Mouse (Mus musculus) limb, embryonic 14.5 days (tissue): ENCODE results near the gene Dop1a. TPM values are rescaled to one million over a fixed set of nuclear protein-coding genes. Genes with fewer than 3 reads are reported as not detected.

Experiments
- ATAC-seq: fragments of 200-750 bp; cut with Nextera tagmentation; 2 replicates; pipeline ENCODE4 v1.8.0; 2017; ENCODE audit warnings: low read depth, moderate number of reproducible peaks, moderate TSS enrichment; ENCODE audit not compliant: low FRiP score
- DNase-seq: peaks from one replicate; pipeline ENCODE4 v3.0.0-alpha.2; 2015; ENCODE audit warnings: low spot score
- H3K27ac ChIP-seq: fragments of 300-500 bp; sonication (generic); replicated peaks from 2 replicates; pipeline ENCODE4 v1.5.1; 2014; ENCODE audit warnings: low read depth, mild to moderate bottlenecking, low read length, moderate library complexity, mixed read lengths
- H3K27me3 ChIP-seq: fragments of 300-500 bp; sonication (generic); 2 replicates; pipeline ENCODE4 v1.6.1; 2014; ENCODE audit warnings: low read length, mixed read lengths; ENCODE audit not compliant: control insufficient read depth, insufficient read depth
- H3K36me3 ChIP-seq: fragments of 300-500 bp; sonication (generic); 2 replicates; pipeline ENCODE4 v1.6.1; 2014; ENCODE audit warnings: mild to moderate bottlenecking, low read length, moderate library complexity, mixed read lengths; ENCODE audit not compliant: control insufficient read depth, insufficient read depth
- H3K4me1 ChIP-seq: fragments of 300-500 bp; sonication (generic); 2 replicates; pipeline ENCODE4 v1.6.1; 2014; ENCODE audit warnings: antibody characterized with exemption, low read length, mixed read lengths; ENCODE audit not compliant: control insufficient read depth, insufficient read depth
- H3K4me2 ChIP-seq: fragments of 300-500 bp; sonication (generic); replicated peaks from 2 replicates; pipeline ENCODE4 v1.6.1; 2014; ENCODE audit warnings: low read depth, mild to moderate bottlenecking, low read length, moderate library complexity; ENCODE audit not compliant: severe bottlenecking
- H3K4me3 ChIP-seq: fragments of 300-500 bp; sonication (generic); replicated peaks from 2 replicates; pipeline ENCODE4 v1.5.1; 2014; ENCODE audit warnings: low read length
- H3K9ac ChIP-seq: fragments of 300-500 bp; sonication (generic); 2 replicates; pipeline ENCODE4 v1.6.1; 2014; ENCODE audit warnings: mild to moderate bottlenecking, low read depth, low read length, moderate library complexity; ENCODE audit not compliant: severe bottlenecking
- H3K9me3 ChIP-seq: fragments of 300-500 bp; sonication (generic); 2 replicates; pipeline ENCODE4 v1.6.1; 2016; ENCODE audit warnings: low read length; ENCODE audit not compliant: control insufficient read depth
- POLR2A ChIP-seq: fragments of 200-500 bp; IDR thresholded peaks from 2 replicates; pipeline ENCODE4 v1.8.0; 2012; ENCODE audit warnings: inconsistent platforms, mild to moderate bottlenecking, moderate library complexity, borderline replicate concordance; ENCODE audit not compliant: insufficient read depth, insufficient read length; ENCODE audit errors: extremely low read depth
- WGBS: fragments of 180-500 bp; shearing (Covaris S2); extraction: QIAGEN DNeasy Blood & Tissue Kit; methylation state at CpG from one replicate; pipeline ENCODE4 v1.1.7; 2014; 5-methylcytosine and 5-hydroxymethylcytosine counted together
- polyA plus RNA-seq, 2 experiments: library from polyadenylated mRNA; depleted of rRNA in 1 of 2; stranded (reverse) in 1 of 2; unstranded in 1 of 2; fragments of >200 nt; fragmentation: Nextera tagmentation in 1 of 2; extraction: Ambion mirVana in 1 of 2; gene quantifications; 2 replicates each; pipeline versions ENCODE4 v1.2.1 to v1.2.3; 2012 to 2014

Gene Dop1a
- polyA plus RNA-seq, 2 experiments = 21.3 to 23.9 TPM

- no peaks in the 10 kb centered on the region for H3K4me1 ChIP-seq
- no peaks in the 10 kb centered on the region for H3K27me3 ChIP-seq
- ATAC-seq (no peak), DNase-seq (no peak)
- H3K9ac ChIP-seq = no peak overlapping the region
- 95% methylated on average over 8 of the region's 8 CpGs for WGBS
- H3K36me3 ChIP-seq = no peaks in the 10 kb centered on the region
- H3K27ac ChIP-seq = no peak overlapping the region
- no peak overlapping the region for H3K4me3 ChIP-seq
- no peak for TF ChIP-seq POLR2A
- H3K4me2 ChIP-seq = no peak overlapping the region
- no peaks in the 10 kb centered on the region for H3K9me3 ChIP-seq
Observed at GRCm38 (mm10) chr9:86436608-86437007, 30.3 kb upstream of the Dop1a start.

GRCm38 (mm10) chr9:86438337-86439009 is 28.5 kb upstream of the Dop1a start:
- Histone ChIP-seq H3K9ac (no peak overlapping the region), H3K36me3 (no peaks in the 10 kb centered on the region), H3K4me1 (no peaks in the 10 kb centered on the region), H3K9me3 (no peaks in the 10 kb centered on the region), H3K4me3 (no peak overlapping the region), H3K27me3 (no peaks in the 10 kb centered on the region), H3K27ac (no peak overlapping the region), H3K4me2 (no peak overlapping the region)
- no peak for ATAC-seq
- 61% methylated on average over 11 of the region's 11 CpGs for WGBS
- DNase-seq = no peak
- no peak for TF ChIP-seq POLR2A

- H3K4me1 ChIP-seq = no peaks in the 10 kb centered on the region; the same call in 1 of the 2 replicates
- H3K4me2 ChIP-seq = no peak overlapping the region
- 72% methylated on average over 4 of the region's 4 CpGs for WGBS
- no peak overlapping the region for H3K4me3 ChIP-seq
- H3K27ac ChIP-seq = no peak overlapping the region
- H3K9ac ChIP-seq = no peak overlapping the region
- ATAC-seq = no peak
- no peak for TF ChIP-seq POLR2A
- no peaks in the 10 kb centered on the region for H3K27me3 ChIP-seq
- no peak for DNase-seq
- H3K9me3 ChIP-seq = no peaks in the 10 kb centered on the region
- H3K36me3 ChIP-seq = no peaks in the 10 kb centered on the region
Observed at GRCm38 (mm10) chr9:86442248-86442647, 24.7 kb upstream of the Dop1a start.

GRCm38 (mm10) chr9:86446847-86447246 is 20.1 kb upstream of the Dop1a start:
- Histone ChIP-seq H3K36me3 (no peaks in the 10 kb centered on the region), H3K4me3 (no peak overlapping the region), H3K9ac (no peak overlapping the region), H3K27me3 (0 out of 2 replicates have a peak, but pooled peaks cover 7% of the 10 kb centered on the region), H3K4me2 (no peak overlapping the region), H3K9me3 (no peaks in the 10 kb centered on the region), H3K27ac (no peak overlapping the region), H3K4me1 (peaks cover 3% of the 10 kb centered on the region; the same call in 1 of the 2 replicates)
- WGBS = 70% methylated on average over 7 of the region's 7 CpGs
- ATAC-seq (no peak), DNase-seq (no peak)
- no peak for TF ChIP-seq POLR2A

- 0 out of 2 replicates have a peak, but pooled peaks cover 7% of the 10 kb centered on the region for H3K27me3 ChIP-seq
- peaks cover 3% of the 10 kb centered on the region; the same call in 1 of the 2 replicates for H3K4me1 ChIP-seq
- H3K4me2 ChIP-seq = no peak overlapping the region
- ATAC-seq (no peak), DNase-seq (no peak)
- WGBS = 89% methylated on average over 8 of the region's 8 CpGs
- H3K36me3 ChIP-seq = no peaks in the 10 kb centered on the region
- TF ChIP-seq POLR2A = no peak
- H3K4me3 ChIP-seq = no peak overlapping the region
- H3K9ac ChIP-seq = no peak overlapping the region
- H3K9me3 ChIP-seq = no peaks in the 10 kb centered on the region
- H3K27ac ChIP-seq = no peak overlapping the region
Observed at GRCm38 (mm10) chr9:86447431-86447830, 19.5 kb upstream of the Dop1a start.
